Mouse (Mus musculus) neural tube, embryonic 15.5 days (tissue): Measurements from ENCODE around the gene Gm4791. TPM values are rescaled to one million over a fixed set of nuclear protein-coding genes. Genes with fewer than 3 reads are reported as not detected.

ENCODE experiments used
- ATAC-seq: fragments of 200-750 bp; cut with Nextera tagmentation; 2 replicates; pipeline ENCODE4 v1.8.0; 2017; ENCODE audit warnings: mild to moderate bottlenecking, moderate TSS enrichment, moderate library complexity; ENCODE audit not compliant: low FRiP score
- H3K27ac ChIP-seq: fragments of 300-500 bp; sonication (generic); replicated peaks from 2 replicates; pipeline ENCODE4 v1.5.1; 2015; ENCODE audit warnings: mild to moderate bottlenecking, inconsistent platforms
- H3K27me3 ChIP-seq: fragments of 300-500 bp; sonication (generic); replicated peaks from 2 replicates; pipeline ENCODE4 v1.6.1; 2015; ENCODE audit warnings: inconsistent platforms
- H3K36me3 ChIP-seq: fragments of 300-500 bp; sonication (generic); 2 replicates; pipeline ENCODE4 v1.6.1; 2015; ENCODE audit warnings: inconsistent platforms
- H3K4me1 ChIP-seq: fragments of 300-500 bp; sonication (generic); 2 replicates; pipeline ENCODE4 v1.6.1; 2015; ENCODE audit warnings: inconsistent platforms
- H3K4me2 ChIP-seq: fragments of 300-500 bp; sonication (generic); 2 replicates; pipeline ENCODE4 v1.6.1; 2015; ENCODE audit warnings: inconsistent platforms, mild to moderate bottlenecking, moderate library complexity
- H3K4me3 ChIP-seq: fragments of 300-500 bp; sonication (generic); replicated peaks from 2 replicates; pipeline ENCODE4 v1.5.1; 2015; ENCODE audit warnings: mild to moderate bottlenecking, inconsistent platforms
- H3K9ac ChIP-seq: fragments of 300-500 bp; sonication (generic); replicated peaks from 2 replicates; pipeline ENCODE4 v1.6.1; 2015; ENCODE audit warnings: mild to moderate bottlenecking, inconsistent platforms
- H3K9me3 ChIP-seq: fragments of 300-500 bp; sonication (generic); replicated peaks from 2 replicates; pipeline ENCODE4 v1.6.1; 2016; ENCODE audit warnings: inconsistent platforms
- WGBS: fragments of 180-500 bp; shearing (Covaris S2); methylation state at CpG from one replicate; pipeline ENCODE4 v1.1.7; 2015; ENCODE audit warnings: mixed read lengths; 5-methylcytosine and 5-hydroxymethylcytosine counted together
- polyA plus RNA-seq: library from polyadenylated mRNA; unstranded; fragments of >200 nt; fragmentation: Nextera tagmentation; extraction: Ambion mirVana; gene quantifications from 2 replicates; pipeline ENCODE4 v1.2.1, GENCODE M21; 2015

Gene Gm4791
- polyA plus RNA-seq, result not detected in 2 replicates

DNA sequence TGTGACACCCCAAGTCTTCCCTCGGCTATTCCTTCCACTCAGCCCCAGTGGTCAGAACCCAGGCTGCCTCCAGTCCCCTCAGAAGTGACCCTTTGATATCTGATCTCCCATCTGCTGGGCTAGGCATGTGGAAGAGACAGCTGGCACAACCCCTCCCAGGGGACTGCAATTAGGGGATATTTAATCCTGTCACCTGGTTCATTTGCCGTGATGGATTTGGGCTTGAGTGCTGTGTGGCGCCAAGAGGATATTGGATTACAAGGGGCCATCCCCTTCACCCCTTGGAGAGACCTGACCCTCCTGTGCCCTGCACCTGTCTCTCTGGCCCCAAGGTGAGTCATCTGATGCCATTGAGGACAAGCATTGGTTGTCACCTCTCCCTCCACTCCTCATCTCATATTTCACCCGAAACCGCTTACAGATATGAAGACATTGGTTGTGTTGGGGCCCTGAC is at the start of gene Gm4791:
Gene Gm4791 (plus strand): TSS at position 404 of the 454 bp plus-strand sequence.
- 32% methylated on average over 5 of the region's 5 CpGs for WGBS
- no peak for ATAC-seq

GRCm38 (mm10) chr9:46956286-46956685 is 42.3 kb upstream of the Gm4791 start:
- no peak overlapping the region for H3K27ac ChIP-seq
- no peak overlapping the region for H3K4me2 ChIP-seq
- no peaks in the 10 kb centered on the region for H3K36me3 ChIP-seq
- no peak overlapping the region for H3K9ac ChIP-seq
- 47% methylated on average over 6 of the region's 6 CpGs for WGBS
- no peak overlapping the region for H3K4me3 ChIP-seq
- H3K9me3 ChIP-seq, result no peaks in the 10 kb centered on the region
- H3K27me3 ChIP-seq, result no peaks in the 10 kb centered on the region
- H3K4me1 ChIP-seq, result peaks cover 21% of the 10 kb centered on the region
- ATAC-seq, result no peak

More for the DNA sequence above, at the start of gene Gm4791:
- Histone ChIP-seq H3K4me2 (no peak within 1 kb of the TSS), H3K36me3 (no peaks in the 10 kb centered on the region), H3K4me3 (no peak within 1 kb of the TSS), H3K9ac (no peak within 1 kb of the TSS), H3K9me3 (no peaks in the 10 kb centered on the region), H3K27ac (no peak within 1 kb of the TSS), H3K27me3 (no peaks in the 10 kb centered on the region), H3K4me1 (no peaks in the 10 kb centered on the region)

GRCm38 (mm10) chr9:46957420-46957950 is 41.1 kb upstream of the Gm4791 start:
- Histone ChIP-seq H3K27me3 (no peaks in the 10 kb centered on the region), H3K9me3 (no peaks in the 10 kb centered on the region), H3K27ac (no peak overlapping the region), H3K4me3 (no peak overlapping the region), H3K4me1 (peaks cover 21% of the 10 kb centered on the region), H3K36me3 (no peaks in the 10 kb centered on the region), H3K4me2 (no peak overlapping the region), H3K9ac (no peak overlapping the region)
- ATAC-seq, result no peak
- 80% methylated on average over 8 of the region's 8 CpGs for WGBS

- no peak overlapping the region for H3K4me3 ChIP-seq
- ATAC-seq, result no peak
- H3K36me3 ChIP-seq, result no peaks in the 10 kb centered on the region
Measured at GRCm38 (mm10) chr9:46966028-46966427, 32.5 kb upstream of the Gm4791 start.

GRCm38 (mm10) chr9:46968970-46969369 is 29.6 kb upstream of the Gm4791 start:
- 10% methylated on average over 6 of the region's 6 CpGs for WGBS
- H3K27me3 ChIP-seq, result no peaks in the 10 kb centered on the region
- H3K9ac ChIP-seq, result no peak overlapping the region
- ATAC-seq, result no peak
- no peak overlapping the region for H3K27ac ChIP-seq
- no peak overlapping the region for H3K4me2 ChIP-seq
- H3K9me3 ChIP-seq, result no peaks in the 10 kb centered on the region
- no peaks in the 10 kb centered on the region for H3K36me3 ChIP-seq
- H3K4me1 ChIP-seq, result peaks cover 11% of the 10 kb centered on the region; the same call in 1 of the 2 replicates
- H3K4me3 ChIP-seq, result no peak overlapping the region

More at GRCm38 (mm10) chr9:46966028-46966427, 32.5 kb upstream of the Gm4791 start:
- Histone ChIP-seq H3K9ac (no peak overlapping the region), H3K9me3 (no peaks in the 10 kb centered on the region), H3K4me2 (no peak overlapping the region), H3K4me1 (peaks cover 8% of the 10 kb centered on the region; the same call in 1 of the 2 replicates), H3K27ac (no peak overlapping the region), H3K27me3 (no peaks in the 10 kb centered on the region)
- 49% methylated on average over 5 of the region's 5 CpGs for WGBS

GRCm38 (mm10) chr9:46969406-46969805 is 29.1 kb upstream of the Gm4791 start:
- Histone ChIP-seq H3K4me3 (no peak overlapping the region), H3K27ac (no peak overlapping the region), H3K27me3 (no peaks in the 10 kb centered on the region), H3K9ac (no peak overlapping the region), H3K9me3 (no peaks in the 10 kb centered on the region), H3K4me2 (no peak overlapping the region), H3K36me3 (no peaks in the 10 kb centered on the region), H3K4me1 (peaks cover 11% of the 10 kb centered on the region; the same call in 1 of the 2 replicates)
- WGBS, result 49% methylated on average over 6 of the region's 6 CpGs
- ATAC-seq, result no peak

- ATAC-seq, result no peak
- no peaks in the 10 kb centered on the region for H3K9me3 ChIP-seq
- no peak overlapping the region for H3K4me3 ChIP-seq
- H3K4me1 ChIP-seq, result 0 out of 2 replicates have a peak, but pooled peaks cover 4% of the 10 kb centered on the region
- 37% methylated on average over 11 of the region's 11 CpGs for WGBS
- no peak overlapping the region for H3K4me2 ChIP-seq
- no peak overlapping the region for H3K9ac ChIP-seq
- H3K36me3 ChIP-seq, result no peaks in the 10 kb centered on the region
- no peak overlapping the region for H3K27ac ChIP-seq
- H3K27me3 ChIP-seq, result no peaks in the 10 kb centered on the region
Measured at GRCm38 (mm10) chr9:46978806-46979205, 19.7 kb upstream of the Gm4791 start.

GRCm38 (mm10) chr9:46980111-46980510 is 18.4 kb upstream of the Gm4791 start:
- Histone ChIP-seq H3K27me3 (no peaks in the 10 kb centered on the region), H3K4me3 (no peak overlapping the region), H3K4me1 (0 out of 2 replicates have a peak, but pooled peaks cover 4% of the 10 kb centered on the region), H3K36me3 (no peaks in the 10 kb centered on the region), H3K9me3 (no peaks in the 10 kb centered on the region), H3K27ac (no peak overlapping the region), H3K9ac (no peak overlapping the region), H3K4me2 (no peak overlapping the region)
- 20% methylated on average over 2 of the region's 2 CpGs for WGBS
- no peak for ATAC-seq

- Histone ChIP-seq H3K4me1 (no peaks in the 10 kb centered on the region), H3K4me2 (no peak overlapping the region), H3K9me3 (no peaks in the 10 kb centered on the region), H3K27me3 (no peaks in the 10 kb centered on the region; the same call in 1 of the 2 replicates), H3K27ac (no peak overlapping the region), H3K36me3 (no peaks in the 10 kb centered on the region), H3K4me3 (no peak overlapping the region), H3K9ac (no peak overlapping the region)
- 68% methylated on average over 2 of the region's 2 CpGs for WGBS
- ATAC-seq, result no peak
Measured at GRCm38 (mm10) chr9:46983471-46983870, 15.1 kb upstream of the Gm4791 start.

DNA sequence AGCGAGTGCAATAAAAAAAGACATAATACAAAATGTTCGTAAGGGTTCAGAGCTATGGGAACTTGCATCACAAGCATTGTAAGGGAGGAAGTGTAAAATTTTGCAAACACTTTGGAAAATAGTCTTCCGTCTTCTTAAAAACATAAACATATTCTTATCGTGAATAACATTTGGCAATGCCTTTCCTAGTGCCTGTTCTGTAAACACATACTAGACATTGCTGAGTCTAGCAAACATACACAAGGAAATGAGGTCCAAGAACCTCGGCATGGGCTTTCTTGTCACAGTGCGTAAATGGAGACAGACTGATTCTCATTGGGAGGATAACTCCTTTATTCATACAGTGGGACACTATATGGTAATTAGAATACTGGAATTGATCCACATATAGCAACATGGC is 43.0 kb downstream of the Gm4791 start:
- ATAC-seq, result no peak
- no peak overlapping the region for H3K4me3 ChIP-seq
- H3K4me1 ChIP-seq, result no peaks in the 10 kb centered on the region
- H3K4me2 ChIP-seq, result no peak overlapping the region
- H3K27ac ChIP-seq, result no peak overlapping the region
- WGBS, result 73% methylated on average over 6 of the region's 6 CpGs
- H3K9me3 ChIP-seq, result no peaks in the 10 kb centered on the region
- no peak overlapping the region for H3K9ac ChIP-seq
- no peaks in the 10 kb centered on the region for H3K27me3 ChIP-seq
- H3K36me3 ChIP-seq, result no peaks in the 10 kb centered on the region
